Mouse (Mus musculus): Measurements from ENCODE around the gene Ryr1.
"Not testable (repeated sequence)": the region's sequence is repeated elsewhere in the genome, so short reads cannot be mapped to it uniquely, and the experiment has no call there.

Ryr1 gene

GRCm38 (mm10) chr7:28990766-28991273, 134.2 kb downstream of the Ryr1 start:
- DNase-seq (ENCODE audit: low spot score in 2 of 2), result no peak

GRCm38 (mm10) chr7:28985207-28985606, 139.8 kb downstream of the Ryr1 start:
- no peak for DNase-seq (ENCODE audit: low spot score in 2 of 2)

- no peak for DNase-seq (ENCODE audit: low spot score in 2 of 2)
These were observed 140.5 kb downstream of the Ryr1 start for GRCm38 (mm10) chr7:28984452-28984851.

GRCm38 (mm10) chr7:28983849-28984248, 141.1 kb downstream of the Ryr1 start:
- no peak for DNase-seq (ENCODE audit: low spot score in 2 of 2)

- no peak for DNase-seq (ENCODE audit: low spot score in 2 of 2)
These were observed 141.8 kb downstream of the Ryr1 start for GRCm38 (mm10) chr7:28983141-28983564.

GRCm38 (mm10) chr7:28982274-28983013, 142.5 kb downstream of the Ryr1 start:
- peak; percentile 81 to 89 for DNase-seq (ENCODE audit: low spot score in 2 of 2)

- peak; percentile 96 to 98 for DNase-seq (ENCODE audit: low spot score in 2 of 2)
These were observed 143.2 kb downstream of the Ryr1 start, which contains the start of the genes Eif3k and Map4k1 for GRCm38 (mm10) chr7:28981651-28982273. Gene Eif3k (minus strand): TSS chr7:28981864. Gene Map4k1 (plus strand): TSS chr7:28982050.

GRCm38 (mm10) chr7:28977556-28977955, 147.4 kb downstream of the Ryr1 start:
- no peak for DNase-seq (ENCODE audit: low spot score in 2 of 2)

GRCm38 (mm10) chr7:28973025-28973424, 152.0 kb downstream of the Ryr1 start:
- DNase-seq (ENCODE audit: low spot score in 2 of 2), result no peak

- peak; percentile 84 to 97 for DNase-seq (ENCODE audit: low spot score in 2 of 2)
These were observed 152.4 kb downstream of the Ryr1 start for GRCm38 (mm10) chr7:28972542-28972985.

GRCm38 (mm10) chr7:28971770-28972269, 153.2 kb downstream of the Ryr1 start:
- no peak for DNase-seq (ENCODE audit: low spot score in 2 of 2)

- no peak for DNase-seq (ENCODE audit: low spot score in 2 of 2)
These were observed 153.9 kb downstream of the Ryr1 start for GRCm38 (mm10) chr7:28971029-28971428.

- no peak for DNase-seq (ENCODE audit: low spot score in 2 of 2)
These were observed 155.1 kb downstream of the Ryr1 start for GRCm38 (mm10) chr7:28969672-28970394.

GRCm38 (mm10) chr7:28969271-28969670, 155.7 kb downstream of the Ryr1 start:
- no peak for DNase-seq (ENCODE audit: low spot score in 2 of 2)

GRCm38 (mm10) chr7:28968120-28968519, 156.9 kb downstream of the Ryr1 start:
- DNase-seq (ENCODE audit: low spot score in 2 of 2), result not testable (repeated sequence)

- DNase-seq (ENCODE audit: low spot score in 2 of 2), result no peak
These were observed 158.1 kb downstream of the Ryr1 start for GRCm38 (mm10) chr7:28966751-28967505.

GRCm38 (mm10) chr7:28966181-28966580, 158.8 kb downstream of the Ryr1 start:
- no peak for DNase-seq (ENCODE audit: low spot score in 2 of 2)

- DNase-seq (ENCODE audit: low spot score in 2 of 2), result no peak
These were observed 159.6 kb downstream of the Ryr1 start for GRCm38 (mm10) chr7:28965346-28965840.

- no peak for DNase-seq (ENCODE audit: low spot score in 2 of 2)
These were observed 161.5 kb downstream of the Ryr1 start for GRCm38 (mm10) chr7:28963399-28963923.

- peak; percentile 99 for DNase-seq (ENCODE audit: low spot score in 2 of 2)
These were observed 162.9 kb downstream of the Ryr1 start, which contains the start of gene Actn4 for GRCm38 (mm10) chr7:28961927-28962670. Gene Actn4 (minus strand): TSS chr7:28962340.

Data from spleen, postnatal 4 days (tissue).